Mouse (Mus musculus): ENCODE data around the gene Pcgf5.

DNA sequence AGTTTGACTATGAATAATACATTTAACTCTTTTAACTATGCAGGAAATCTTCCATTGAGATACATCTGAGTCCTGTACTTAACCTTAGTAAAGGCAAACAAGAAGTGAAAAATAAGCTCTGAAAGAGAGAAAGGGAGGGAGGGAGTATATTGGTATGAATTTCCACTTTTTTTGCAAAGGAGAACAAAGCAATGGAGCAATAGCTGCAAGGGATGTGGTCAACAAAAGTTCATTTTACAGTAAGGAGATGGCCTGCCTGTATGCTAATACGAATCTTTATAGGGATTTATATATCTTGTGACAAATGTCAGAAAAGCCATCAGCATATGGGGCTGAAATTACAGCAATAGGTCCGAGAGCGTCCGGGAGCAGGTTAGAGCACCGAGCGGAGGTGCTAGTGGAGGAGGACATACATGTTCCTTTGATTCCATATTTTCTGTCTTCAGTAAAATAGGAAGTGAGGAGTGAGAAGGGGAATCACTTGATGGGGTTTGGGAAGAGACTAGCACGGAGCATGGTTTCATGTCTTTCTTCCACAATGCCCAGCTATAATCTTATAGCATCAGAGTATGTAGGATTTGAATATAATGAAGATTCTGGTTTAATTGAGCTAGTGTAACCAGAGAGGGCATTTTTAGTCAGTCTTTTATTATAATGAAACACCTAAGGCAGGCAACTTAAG, 79.2 kb downstream of the Pcgf5 start:
- TF ChIP-seq POLR2A (IDR thresholded peaks at IDR 0.05; ENCODE audit: control insufficient read depth, low read depth, low read length) (no peak), CTCF (IDR thresholded peaks at IDR 0.05; ENCODE audit: control insufficient read depth, insufficient read depth, insufficient replicate concordance, low read depth, low read length) (no peak)
